Mouse (Mus musculus) midbrain, embryonic 15.5 days (tissue): ENCODE data around the gene Lilrb4a. TPM values are rescaled to one million over a fixed set of nuclear protein-coding genes. Genes with fewer than 3 reads are reported as not detected.
"Not testable (repeated sequence)": the region's sequence is repeated elsewhere in the genome, so short reads cannot be mapped to it uniquely, and the experiment has no call there.

ENCODE experiments used
- ATAC-seq: fragments of 200-750 bp; cut with Nextera tagmentation; replicated peaks from 2 replicates; pipeline ENCODE4 v1.8.0; 2017; ENCODE audit warnings: moderate TSS enrichment
- H3K27ac ChIP-seq: fragments of 300-500 bp; sonication (generic); 2 replicates; pipeline ENCODE4 v1.5.1; 2015; ENCODE audit warnings: mild to moderate bottlenecking, inconsistent platforms
- H3K27me3 ChIP-seq: fragments of 300-500 bp; sonication (generic); replicated peaks from 2 replicates; pipeline ENCODE4 v1.6.1; 2015; ENCODE audit warnings: inconsistent platforms
- H3K36me3 ChIP-seq: fragments of 300-500 bp; sonication (generic); replicated peaks from 2 replicates; pipeline ENCODE4 v1.6.1; 2015; ENCODE audit warnings: inconsistent platforms
- H3K4me1 ChIP-seq: fragments of 300-500 bp; sonication (generic); 2 replicates; pipeline ENCODE4 v1.6.1; 2015; ENCODE audit warnings: inconsistent platforms
- H3K4me2 ChIP-seq: fragments of 300-500 bp; sonication (generic); 2 replicates; pipeline ENCODE4 v1.6.1; 2015; ENCODE audit warnings: inconsistent platforms, mild to moderate bottlenecking, moderate library complexity
- H3K4me3 ChIP-seq: fragments of 300-500 bp; sonication (generic); 2 replicates; pipeline ENCODE4 v1.5.1; 2015; ENCODE audit warnings: mild to moderate bottlenecking, inconsistent platforms
- H3K9ac ChIP-seq: fragments of 300-500 bp; sonication (generic); 2 replicates; pipeline ENCODE4 v1.6.1; 2015; ENCODE audit warnings: mild to moderate bottlenecking, inconsistent platforms
- H3K9me3 ChIP-seq: fragments of 300-500 bp; sonication (generic); 2 replicates; pipeline ENCODE4 v1.6.1; 2016; ENCODE audit warnings: inconsistent platforms
- WGBS: fragments of 180-500 bp; shearing (Covaris S2); methylation state at CpG from one replicate; pipeline ENCODE4 v1.1.7; 2015; ENCODE audit warnings: mixed read lengths; 5-methylcytosine and 5-hydroxymethylcytosine counted together
- polyA plus RNA-seq: library from polyadenylated mRNA; unstranded; fragments of >200 nt; fragmentation: Nextera tagmentation; extraction: Ambion mirVana; gene quantifications from 2 replicates; pipeline ENCODE4 v1.2.1, GENCODE M21; 2015

Gene Lilrb4a
- 0.21 and 1.3 TPM in 2 replicates for polyA plus RNA-seq

- not testable (repeated sequence) for H3K4me2 ChIP-seq, H3K4me1 ChIP-seq, H3K9me3 ChIP-seq, H3K36me3 ChIP-seq, H3K27me3 ChIP-seq, ATAC-seq, H3K9ac ChIP-seq, H3K4me3 ChIP-seq, H3K27ac ChIP-seq
- no CpG with 5 or more reads among the region's 2 CpGs for WGBS
Measured at GRCm38 (mm10) chr10:51490691-51491090, at the start of gene Lilrb4a. Lilrb4a (plus strand) TSS chr10:51490956.

DNA sequence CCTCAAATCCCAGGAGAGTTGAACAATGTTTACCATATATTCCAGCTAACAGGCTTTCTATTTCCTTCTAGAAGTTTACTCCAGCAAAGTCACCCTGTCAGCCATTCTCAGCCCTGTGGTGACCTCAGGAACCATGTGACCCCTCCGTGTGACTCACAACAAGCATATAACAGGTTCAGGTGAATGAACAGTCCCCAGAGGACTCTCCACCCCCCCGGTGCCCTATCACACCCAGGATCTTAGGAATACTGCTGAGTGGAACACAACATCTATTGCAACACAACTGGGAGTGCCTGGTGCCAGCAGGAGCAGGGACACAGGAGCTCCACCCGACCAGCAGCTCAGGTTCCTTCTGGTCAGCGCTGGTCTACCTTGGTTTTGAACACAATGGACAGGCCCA is 39.1 kb upstream of the Lilrb4a start:
- Histone ChIP-seq H3K27ac (no peak overlapping the region), H3K9me3 (no peaks in the 10 kb centered on the region), H3K4me2 (no peak overlapping the region), H3K4me3 (no peak overlapping the region), H3K36me3 (no peaks in the 10 kb centered on the region), H3K27me3 (no peaks in the 10 kb centered on the region), H3K9ac (no peak overlapping the region), H3K4me1 (no peaks in the 10 kb centered on the region)
- 89% methylated on average over 4 of the region's 4 CpGs for WGBS
- no peak for ATAC-seq

GRCm38 (mm10) chr10:51453616-51454298 is 37.0 kb upstream of the Lilrb4a start:
- Histone ChIP-seq H3K4me1 (no peaks in the 10 kb centered on the region), H3K4me3 (no peak overlapping the region), H3K27me3 (no peaks in the 10 kb centered on the region), H3K4me2 (no peak overlapping the region), H3K9me3 (no peaks in the 10 kb centered on the region), H3K9ac (no peak overlapping the region), H3K36me3 (no peaks in the 10 kb centered on the region), H3K27ac (no peak overlapping the region)
- ATAC-seq, result no peak
- WGBS, result 73% methylated on average over 1 of the region's 1 CpGs

GRCm38 (mm10) chr10:51454365-51454764 is 36.4 kb upstream of the Lilrb4a start:
- ATAC-seq, result no peak

DNA sequence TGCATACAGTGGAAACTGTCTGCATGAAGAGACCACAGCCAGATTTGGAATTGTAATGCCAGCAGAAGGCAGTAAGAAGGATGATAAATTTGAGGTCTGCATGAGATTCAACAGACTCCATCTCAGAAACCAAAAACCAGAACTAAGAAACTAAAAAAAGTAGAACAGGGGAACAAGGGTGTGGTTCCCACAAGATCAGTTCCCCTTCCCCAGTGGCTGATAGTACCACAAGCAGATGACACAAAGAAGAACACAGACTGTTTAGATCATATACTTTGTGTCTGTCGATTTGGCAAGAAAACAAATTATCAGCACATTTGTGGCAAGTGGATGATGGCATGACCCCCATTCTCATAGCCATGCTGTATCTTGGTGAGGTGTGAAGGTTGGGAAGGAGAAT is 35.0 kb upstream of the Lilrb4a start:
- no peaks in the 10 kb centered on the region for H3K36me3 ChIP-seq
- H3K9ac ChIP-seq, result no peak overlapping the region
- H3K9me3 ChIP-seq, result no peaks in the 10 kb centered on the region
- no peaks in the 10 kb centered on the region for H3K27me3 ChIP-seq
- no peak overlapping the region for H3K4me3 ChIP-seq
- H3K4me2 ChIP-seq, result no peak overlapping the region
- H3K4me1 ChIP-seq, result no peaks in the 10 kb centered on the region
- 86% methylated on average over 1 of the region's 1 CpGs for WGBS
- H3K27ac ChIP-seq, result no peak overlapping the region
- ATAC-seq, result no peak

More at GRCm38 (mm10) chr10:51454365-51454764, 36.4 kb upstream of the Lilrb4a start:
- H3K27ac ChIP-seq, result no peak overlapping the region
- no peak overlapping the region for H3K4me3 ChIP-seq
- 77% methylated on average over 1 of the region's 1 CpGs for WGBS
- H3K4me1 ChIP-seq, result no peaks in the 10 kb centered on the region
- no peaks in the 10 kb centered on the region for H3K27me3 ChIP-seq
- no peaks in the 10 kb centered on the region for H3K9me3 ChIP-seq
- no peaks in the 10 kb centered on the region for H3K36me3 ChIP-seq
- H3K4me2 ChIP-seq, result no peak overlapping the region
- H3K9ac ChIP-seq, result no peak overlapping the region

- Histone ChIP-seq H3K27me3 (no peaks in the 10 kb centered on the region), H3K27ac (no peak overlapping the region), H3K4me1 (no peaks in the 10 kb centered on the region), H3K36me3 (no peaks in the 10 kb centered on the region), H3K9ac (no peak overlapping the region), H3K4me3 (no peak overlapping the region), H3K9me3 (no peaks in the 10 kb centered on the region), H3K4me2 (no peak overlapping the region)
- ATAC-seq, result no peak
- 85% methylated on average over 4 of the region's 4 CpGs for WGBS
Measured at GRCm38 (mm10) chr10:51456369-51456768, 34.4 kb upstream of the Lilrb4a start.

DNA sequence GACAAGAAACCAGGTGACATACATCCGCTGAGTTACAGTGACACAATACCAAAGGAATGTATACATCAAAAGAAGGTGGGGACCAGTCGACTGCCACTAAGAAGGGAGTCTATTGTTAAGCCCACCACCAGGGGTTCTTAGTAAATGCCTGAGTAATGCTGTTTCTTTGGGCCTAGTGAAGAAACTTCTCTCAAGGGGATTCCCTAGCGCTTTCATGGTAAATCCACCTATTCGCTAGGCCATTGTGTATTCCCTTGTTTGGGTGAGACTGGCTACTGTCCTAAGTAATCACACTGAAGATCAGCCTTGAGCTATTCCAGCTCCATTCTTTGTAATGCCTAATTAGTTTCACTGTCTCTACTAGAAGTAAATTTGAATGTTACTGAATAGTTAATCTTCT is 27.0 kb upstream of the Lilrb4a start:
- not testable (repeated sequence) for H3K4me1 ChIP-seq, H3K27me3 ChIP-seq, H3K9ac ChIP-seq, H3K36me3 ChIP-seq, ATAC-seq, H3K4me3 ChIP-seq, H3K27ac ChIP-seq, H3K9me3 ChIP-seq, H3K4me2 ChIP-seq
- WGBS, result 24% methylated on average over 4 of the region's 4 CpGs

GRCm38 (mm10) chr10:51480397-51480796 is 10.4 kb upstream of the Lilrb4a start, which contains the start of the genes Gm49339 and Lilr4b:
Gm49339 (plus strand) TSS chr10:51480612.
Lilr4b (plus strand) TSS chr10:51480632.
- WGBS, result 97% methylated on average over 1 of the region's 3 CpGs
- H3K9me3 ChIP-seq, H3K36me3 ChIP-seq, H3K4me3 ChIP-seq, H3K27ac ChIP-seq, H3K9ac ChIP-seq, ATAC-seq, H3K4me1 ChIP-seq, H3K27me3 ChIP-seq, H3K4me2 ChIP-seq: not testable (repeated sequence)

DNA sequence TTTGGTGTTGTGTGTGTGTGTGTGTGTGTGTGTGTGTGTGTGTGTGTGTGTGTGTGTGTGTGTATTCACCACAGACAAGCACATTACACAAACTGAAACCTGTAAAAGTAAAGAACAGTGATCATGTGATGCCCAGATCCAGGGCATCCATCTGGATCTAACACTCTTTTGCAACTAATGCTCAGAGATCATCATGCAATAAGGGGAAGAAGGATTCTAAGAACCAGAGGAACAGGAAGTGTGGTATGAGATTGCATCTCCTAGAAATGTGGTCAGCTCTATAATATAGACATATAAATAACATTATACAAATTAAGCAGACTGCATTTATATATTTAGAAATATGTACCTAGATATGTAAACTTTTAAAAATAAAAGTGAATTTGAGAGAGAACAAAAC is 29.3 kb downstream of the Lilrb4a start:
- H3K4me2 ChIP-seq, result no peak overlapping the region
- H3K4me3 ChIP-seq, result no peak overlapping the region
- ATAC-seq, result no peak
- H3K27ac ChIP-seq, result no peak overlapping the region
- no peaks in the 10 kb centered on the region for H3K36me3 ChIP-seq
- no peaks in the 10 kb centered on the region for H3K9me3 ChIP-seq
- no peaks in the 10 kb centered on the region for H3K4me1 ChIP-seq
- H3K27me3 ChIP-seq, result no peaks in the 10 kb centered on the region
- no peak overlapping the region for H3K9ac ChIP-seq

DNA sequence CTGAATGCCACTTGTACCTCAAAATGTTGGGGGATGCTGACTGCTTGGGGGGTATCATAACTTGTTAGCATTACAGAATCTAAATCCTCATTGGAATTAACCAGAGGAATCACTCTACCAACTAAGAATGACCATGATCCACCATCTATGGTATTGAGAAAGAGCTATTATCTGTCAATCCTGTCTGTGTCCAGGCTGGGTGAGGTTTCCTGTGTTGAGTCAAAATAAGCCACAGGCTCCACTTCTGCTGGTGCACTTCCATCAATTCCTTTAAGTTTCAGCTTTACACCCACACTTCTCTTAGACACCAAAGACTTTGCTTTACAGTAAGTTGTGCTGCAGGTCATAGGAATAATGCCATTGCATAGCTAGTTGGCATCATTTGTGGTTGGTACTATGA is 30.7 kb downstream of the Lilrb4a start:
- no peaks in the 10 kb centered on the region for H3K27me3 ChIP-seq
- no peak overlapping the region for H3K9ac ChIP-seq
- no peaks in the 10 kb centered on the region for H3K9me3 ChIP-seq
- no peak for ATAC-seq
- H3K4me2 ChIP-seq, result no peak overlapping the region
- H3K4me3 ChIP-seq, result no peak overlapping the region
- H3K27ac ChIP-seq, result no peak overlapping the region
- H3K4me1 ChIP-seq, result no peaks in the 10 kb centered on the region
- H3K36me3 ChIP-seq, result no peaks in the 10 kb centered on the region

- Histone ChIP-seq H3K9me3 (no peaks in the 10 kb centered on the region), H3K4me2 (no peak overlapping the region), H3K4me1 (no peaks in the 10 kb centered on the region), H3K36me3 (no peaks in the 10 kb centered on the region), H3K27ac (no peak overlapping the region), H3K4me3 (no peak overlapping the region), H3K9ac (no peak overlapping the region), H3K27me3 (no peaks in the 10 kb centered on the region)
- ATAC-seq, result no peak
- WGBS, result 66% methylated on average over 7 of the region's 7 CpGs
Measured at GRCm38 (mm10) chr10:51526090-51526489, 35.3 kb downstream of the Lilrb4a start.

GRCm38 (mm10) chr10:51526633-51527032 is 35.9 kb downstream of the Lilrb4a start:
- no peak overlapping the region for H3K27ac ChIP-seq
- H3K4me3 ChIP-seq, result no peak overlapping the region
- H3K9me3 ChIP-seq, result no peaks in the 10 kb centered on the region
- no peak overlapping the region for H3K4me2 ChIP-seq
- H3K9ac ChIP-seq, result no peak overlapping the region
- H3K4me1 ChIP-seq, result no peaks in the 10 kb centered on the region
- no peaks in the 10 kb centered on the region for H3K27me3 ChIP-seq
- WGBS, result 75% methylated on average over 4 of the region's 4 CpGs
- H3K36me3 ChIP-seq, result no peaks in the 10 kb centered on the region
- no peak for ATAC-seq

DNA sequence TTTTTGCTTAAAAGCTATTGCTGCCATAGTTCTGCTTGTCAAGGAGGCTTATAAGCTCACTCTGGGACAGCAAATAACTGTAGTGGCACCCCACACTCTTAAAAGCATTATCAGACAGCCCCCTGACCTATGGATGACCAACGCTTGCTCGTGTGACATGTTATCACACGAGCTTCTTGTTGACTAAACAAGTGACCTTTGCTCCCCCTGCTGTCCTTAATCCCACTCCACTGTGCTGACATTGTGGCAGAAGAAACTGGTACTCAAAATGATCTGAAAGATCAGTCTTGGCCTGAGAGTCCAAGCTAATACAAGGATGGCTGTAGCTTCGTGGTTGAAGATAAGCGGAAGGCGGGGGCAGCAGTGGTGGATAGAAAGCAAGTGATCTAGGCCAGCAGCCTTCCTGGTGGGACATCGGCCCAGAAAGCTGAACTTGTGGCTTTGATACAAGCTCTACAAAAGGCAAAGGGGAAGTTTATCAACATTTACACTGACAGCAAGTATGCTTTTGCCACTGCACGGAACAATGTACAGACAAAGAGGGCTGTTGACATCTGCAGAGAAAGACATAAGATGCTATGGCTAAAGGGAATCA is 38.2 kb downstream of the Lilrb4a start:
- no peaks in the 10 kb centered on the region for H3K27me3 ChIP-seq
- H3K9me3 ChIP-seq, result no peaks in the 10 kb centered on the region
- no peaks in the 10 kb centered on the region for H3K4me1 ChIP-seq
- no peak overlapping the region for H3K4me3 ChIP-seq
- no peak overlapping the region for H3K9ac ChIP-seq
- no peak overlapping the region for H3K27ac ChIP-seq
- 69% methylated on average over 8 of the region's 8 CpGs for WGBS
- no peaks in the 10 kb centered on the region for H3K36me3 ChIP-seq
- no peak for ATAC-seq
- no peak overlapping the region for H3K4me2 ChIP-seq
